Mouse (Mus musculus) embryonic stem cell, embryonic (primary cell): ENCODE measurements around the gene Elp5.

Source experiments
- CTCF ChIA-PET, 4 experiments: fragments of 300-600 bp in 2 of 4; fragments of 350-600 bp in 2 of 4; sonication (Branson Sonifier 250); formaldehyde crosslinking; loops; one replicate each; lab custom pipeline; 2022; ENCODE audit warnings: inconsistent platforms in 2 of 4; lab: Charles Lee
- POLR2A ChIA-PET, 4 experiments: fragments of 300-600 bp in 2 of 4; fragments of 350-600 bp in 2 of 4; sonication (Branson Sonifier 250); formaldehyde crosslinking; loops; one replicate each; lab custom pipeline; 2022; ENCODE audit warnings: antibody characterized with exemption in 4 of 4, inconsistent platforms in 1 of 4; lab: Charles Lee

Gene Elp5

DNA sequence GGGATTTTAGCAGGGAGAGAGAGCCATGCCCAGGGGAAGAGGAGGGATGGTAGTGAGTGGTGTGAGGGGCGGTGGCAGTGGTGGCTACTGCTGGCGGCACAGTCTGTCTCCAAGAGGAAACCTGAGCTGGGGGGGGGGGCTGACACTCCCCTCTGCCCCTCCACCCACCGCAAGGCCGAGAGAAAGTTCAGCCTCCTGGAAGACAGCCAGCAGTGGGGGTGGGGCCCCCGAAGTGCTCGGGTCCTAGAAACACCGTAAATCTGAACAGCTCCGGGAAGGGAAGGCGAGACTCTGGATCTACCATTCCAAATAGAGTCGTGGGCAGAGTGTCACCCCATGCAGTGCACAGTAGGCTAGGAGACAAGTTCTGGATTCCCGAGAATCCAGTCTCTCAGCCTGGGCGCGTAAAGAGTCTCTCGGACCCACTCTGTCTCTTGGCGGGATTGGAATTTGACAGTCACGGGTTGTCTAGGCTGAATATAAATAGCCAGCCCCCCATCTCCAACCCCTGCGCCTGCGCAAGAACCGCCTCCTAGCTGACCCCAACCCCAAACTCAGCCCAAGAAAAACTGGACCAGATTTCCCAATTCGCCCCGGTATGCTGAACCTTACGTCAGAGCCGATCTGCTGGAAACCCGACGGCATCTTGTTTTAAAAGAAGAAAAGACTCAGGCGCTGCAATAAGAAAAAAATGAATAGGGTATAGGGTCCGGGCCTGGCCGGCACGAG lies 34.8 kb downstream of the Elp5 start:
- POLR2A ChIA-PET: interaction anchor here (0.5 to 19.7 kb wide), 54 partner anchors 8 to 391 kb away, joined by 3 to 350 read pairs (median 6); partner anchors contain the start of genes Ctdnep1 (in 3 of the 4), Ybx2 (in 3 of the 4), Cldn7 (in 2 of the 4) and Eif5a (in 2 of the 4)
- CTCF ChIA-PET: interaction anchor here (0.5 to 10.3 kb wide), 26 partner anchors 9 to 564 kb away, joined by 3 to 378 read pairs (median 12); partner anchors contain the start of genes Ybx2 (in 4 of the 4), Slc16a11 (in 2 of the 4), Cldn7 (in 1 of the 4) and Dvl2 (in 1 of the 4)

- ChIA-PET CTCF (interaction anchor here (0.5 to 10.3 kb wide), 15 partner anchors 9 to 1507 kb away, joined by 3 to 378 read pairs (median 4); partner anchors contain the start of genes Ybx2 (in 2 of the 4) and Dvl2 (in 1 of the 4)), POLR2A (interaction anchor here (0.6 to 19.7 kb wide), 36 partner anchors 10 to 380 kb away, joined by 3 to 350 read pairs (median 6); partner anchors contain the start of genes Ctdnep1 (in 3 of the 4), Ybx2 (in 3 of the 4), Cldn7 (in 2 of the 4) and Eif5a (in 2 of the 4))
These were observed 36.1 kb downstream of the Elp5 start for GRCm38 (mm10) chr11:69945997-69946891.

DNA sequence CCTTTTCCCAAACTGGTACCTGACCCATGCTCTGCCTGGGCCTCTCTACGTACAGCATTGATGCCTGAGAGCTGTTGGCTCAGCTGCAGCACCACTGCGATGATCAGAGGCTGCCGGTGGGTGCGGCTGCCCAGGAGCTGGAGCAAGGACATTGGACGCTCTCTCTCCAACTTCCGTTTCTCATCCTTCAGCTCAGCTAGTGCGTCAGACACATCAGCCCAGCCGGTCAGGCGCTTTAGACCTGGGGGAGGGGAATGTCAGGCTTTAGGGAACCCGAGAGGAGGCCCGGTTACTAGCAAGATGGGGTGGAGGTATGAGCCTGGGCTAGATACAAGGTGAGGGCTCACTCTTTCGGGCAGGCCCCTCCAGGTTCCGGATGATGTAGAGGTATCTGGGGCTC lies 37.1 kb downstream of the Elp5 start:
- ChIA-PET POLR2A (interaction anchor here (0.5 to 19.7 kb wide), 22 partner anchors 9 to 313 kb away, joined by 3 to 350 read pairs (median 4); partner anchors contain the start of genes Ybx2 (in 3 of the 4), Ctdnep1 (in 2 of the 4), Eif5a (in 2 of the 4) and Acadvl (in 1 of the 4)), CTCF (interaction anchor here (0.5 to 10.3 kb wide), 9 partner anchors 9 to 399 kb away, joined by 3 to 378 read pairs (median 5); partner anchors contain the start of gene Ybx2 (in 1 of the 4))

DNA sequence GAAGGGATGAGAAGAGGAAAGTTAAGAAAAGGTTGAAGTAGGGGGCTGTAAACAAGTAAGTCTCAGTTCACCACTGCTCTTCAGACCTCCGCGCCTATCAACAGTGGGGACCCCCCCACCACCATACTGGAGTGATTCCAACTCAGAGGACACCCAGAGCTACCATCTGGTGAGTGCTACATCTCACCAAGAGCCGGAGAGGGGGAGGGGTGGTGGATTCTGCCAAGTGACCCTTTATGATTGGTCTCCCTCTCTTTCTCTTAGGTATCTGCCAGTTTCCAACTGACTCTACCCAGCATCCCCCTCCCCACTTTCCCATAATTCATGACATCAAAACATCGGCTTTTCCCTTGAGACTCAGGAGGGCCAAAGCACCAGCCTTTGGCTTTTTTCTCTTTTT lies 41.4 kb downstream of the Elp5 start:
- ChIA-PET POLR2A (interaction anchor here in 1 of 4 experiments (19.7 kb wide), 1 partner anchor 21 kb away, joined by 350 read pairs; the partner anchor contains the start of genes Eif5a and Gps2), CTCF (interaction anchor here in 2 of 4 experiments (0.7 to 11.3 kb wide), 3 partner anchors 8 to 261 kb away, joined by 3 to 378 read pairs (median 3); partner anchors contain the start of gene Slc2a4 (in 1 of the 2))

GRCm38 (mm10) chr11:69939731-69940130 lies 42.6 kb downstream of the Elp5 start:
- CTCF ChIA-PET: interaction anchor here in 3 of 4 experiments (0.6 to 11.3 kb wide), 5 partner anchors 9 to 81 kb away, joined by 3 to 378 read pairs (median 13); partner anchors contain the start of gene Slc2a4 (in 3 of the 3)
- POLR2A ChIA-PET: interaction anchor here in 3 of 4 experiments (0.6 to 19.7 kb wide), 7 partner anchors 7 to 181 kb away, joined by 3 to 350 read pairs (median 93); partner anchors contain the start of genes Slc2a4 (in 3 of the 3), Eif5a (in 2 of the 3), Ctdnep1 (in 1 of the 3) and Gps2 (in 1 of the 3)

DNA sequence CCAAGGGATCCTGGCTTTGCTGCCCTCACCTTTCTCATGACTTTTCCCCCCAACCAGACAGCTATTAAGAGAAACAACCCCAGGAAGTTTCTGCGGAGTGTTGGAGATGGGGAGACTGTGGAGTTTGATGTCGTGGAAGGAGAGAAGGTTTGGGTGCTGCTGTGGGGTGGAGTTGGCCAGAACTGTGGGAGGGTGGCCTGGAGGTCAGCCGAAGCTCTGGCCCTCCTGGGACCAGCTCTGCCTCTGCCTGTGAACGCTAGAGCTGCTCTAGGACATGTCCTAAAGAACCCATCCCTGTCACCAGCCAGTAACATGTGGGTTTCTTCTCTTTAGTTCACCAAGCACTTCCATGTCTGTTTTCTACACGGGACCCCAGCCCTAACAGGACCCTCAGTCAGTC lies 43.1 kb downstream of the Elp5 start:
- CTCF ChIA-PET: interaction anchor here (0.6 to 11.3 kb wide), 6 partner anchors 9 to 82 kb away, joined by 4 to 378 read pairs (median 48); partner anchors contain the start of gene Slc2a4 (in 4 of the 4)
- POLR2A ChIA-PET: interaction anchor here in 3 of 4 experiments (0.6 to 19.7 kb wide), 10 partner anchors 7 to 504 kb away, joined by 3 to 350 read pairs (median 26); partner anchors contain the start of genes Slc2a4 (in 3 of the 3), Eif5a (in 2 of the 3), 2810408A11Rik (in 1 of the 3) and Ctdnep1 (in 1 of the 3)

DNA sequence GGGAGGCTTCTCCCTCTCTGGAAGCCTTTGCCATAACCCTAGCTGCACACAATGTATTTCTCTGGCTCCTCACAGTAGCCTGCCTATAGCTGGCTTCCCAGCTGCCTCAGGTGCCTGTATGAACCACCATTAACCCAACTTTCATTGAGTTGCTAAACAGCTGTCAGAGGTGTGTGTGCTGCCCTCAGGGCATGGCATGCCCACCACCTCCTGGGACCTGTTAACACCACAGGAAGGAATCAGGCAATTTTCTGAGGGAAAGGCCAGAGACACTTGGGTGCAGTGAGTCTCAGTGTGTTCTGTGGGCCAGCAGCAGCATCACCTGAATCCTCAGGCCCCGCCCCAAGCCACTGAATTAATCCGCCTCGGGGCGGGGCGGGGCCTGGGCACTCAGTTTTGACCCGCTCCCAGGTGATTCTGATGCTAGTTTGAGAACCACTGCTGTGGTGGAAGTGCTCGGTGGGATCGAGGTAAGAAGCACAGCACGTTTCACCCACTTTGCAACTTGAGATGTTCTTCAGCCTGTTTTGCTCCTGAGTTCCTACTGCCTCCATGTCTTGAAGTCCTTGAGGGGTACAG lies 43.8 kb downstream of the Elp5 start:
- CTCF ChIA-PET: interaction anchor here (0.6 to 11.3 kb wide), 6 partner anchors 10 to 117 kb away, joined by 4 to 378 read pairs (median 48); partner anchors contain the start of gene Slc2a4 (in 4 of the 4)
- POLR2A ChIA-PET: interaction anchor here in 3 of 4 experiments (0.6 to 19.7 kb wide), 13 partner anchors 8 to 503 kb away, joined by 3 to 350 read pairs (median 5); partner anchors contain the start of genes Slc2a4 (in 3 of the 3), Eif5a (in 2 of the 3), 2810408A11Rik (in 1 of the 3) and Ctdnep1 (in 1 of the 3)

- ChIA-PET POLR2A (interaction anchor here (0.6 to 19.7 kb wide), 22 partner anchors 9 to 152 kb away, joined by 3 to 350 read pairs (median 5); partner anchors contain the start of genes Eif5a (in 3 of the 4), Slc2a4 (in 3 of the 4), 2810408A11Rik (in 2 of the 4) and Neurl4 (in 2 of the 4)), CTCF (interaction anchor here (0.6 to 11.3 kb wide), 7 partner anchors 11 to 117 kb away, joined by 4 to 378 read pairs (median 13); partner anchors contain the start of genes Slc2a4 (in 4 of the 4) and Dvl2 (in 1 of the 4))
These were observed 44.5 kb downstream of the Elp5 start for GRCm38 (mm10) chr11:69937834-69938233.

DNA sequence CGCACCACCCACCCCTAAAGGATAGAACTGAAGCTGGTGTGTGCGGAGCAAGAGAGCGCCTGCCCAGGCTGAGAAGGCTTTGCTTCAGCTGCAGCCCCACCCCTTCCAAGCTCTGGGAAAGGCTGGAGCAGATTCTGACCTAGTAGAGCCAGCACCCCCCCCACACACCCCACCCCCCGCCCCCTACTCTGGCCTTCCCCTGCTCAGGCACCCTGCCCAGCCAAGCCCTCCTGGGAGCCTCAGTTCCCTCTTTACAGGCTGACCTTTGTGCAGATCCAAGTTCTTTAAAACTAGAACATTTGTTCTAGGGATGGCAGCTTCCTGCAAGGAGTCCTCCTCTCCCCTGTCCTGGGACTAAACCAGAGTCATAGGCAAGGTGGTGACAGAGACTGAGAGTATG lies 44.9 kb downstream of the Elp5 start:
- ChIA-PET CTCF (interaction anchor here (0.5 to 11.3 kb wide), 10 partner anchors 9 to 662 kb away, joined by 3 to 378 read pairs (median 5); partner anchors contain the start of genes Slc2a4 (in 4 of the 4) and Dvl2 (in 1 of the 4)), POLR2A (interaction anchor here (0.6 to 19.7 kb wide), 24 partner anchors 9 to 183 kb away, joined by 3 to 350 read pairs (median 5); partner anchors contain the start of genes Eif5a (in 3 of the 4), Slc2a4 (in 3 of the 4), 2810408A11Rik (in 1 of the 4) and Cldn7 (in 1 of the 4))

DNA sequence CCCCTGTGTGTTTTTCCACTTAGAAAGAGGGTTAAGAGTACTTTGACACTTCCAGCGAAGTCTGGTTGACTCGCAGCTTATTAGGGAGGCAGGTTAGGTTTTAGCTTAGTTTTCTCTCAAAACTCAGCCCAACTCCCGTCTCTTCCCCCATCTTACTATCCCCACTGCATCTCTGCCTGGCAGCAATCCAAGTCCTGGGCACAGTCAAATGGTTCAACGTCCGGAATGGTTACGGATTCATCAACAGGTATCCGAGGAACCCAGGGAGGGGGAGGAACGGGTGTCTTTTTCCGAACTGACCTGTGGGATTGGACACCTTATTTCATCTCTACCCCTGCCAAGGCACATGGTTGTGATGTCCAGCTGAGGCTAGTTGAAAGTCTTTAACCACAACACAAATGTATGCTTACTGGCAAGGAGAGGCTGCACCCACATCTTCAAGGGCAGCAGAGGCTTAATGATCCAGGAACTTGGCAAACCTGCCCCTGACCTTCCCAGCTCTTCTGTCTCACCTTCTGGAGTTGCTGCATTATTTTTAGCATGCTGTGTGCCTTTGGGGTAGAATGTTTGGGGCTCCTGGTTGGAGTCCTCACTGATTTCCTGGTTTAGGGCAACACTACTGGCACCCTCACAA lies 45.5 kb downstream of the Elp5 start:
- ChIA-PET CTCF (interaction anchor here (0.5 to 11.3 kb wide), 17 partner anchors 8 to 661 kb away, joined by 3 to 378 read pairs (median 4); partner anchors contain the start of genes Slc2a4 (in 4 of the 4), Cldn7 (in 2 of the 4) and Eif5a (in 1 of the 4)), POLR2A (interaction anchor here (0.5 to 19.7 kb wide), 29 partner anchors 10 to 277 kb away, joined by 3 to 350 read pairs (median 5); partner anchors contain the start of genes Slc2a4 (in 3 of the 4), 2810408A11Rik (in 2 of the 4), Eif5a (in 2 of the 4) and Neurl4 (in 2 of the 4))

DNA sequence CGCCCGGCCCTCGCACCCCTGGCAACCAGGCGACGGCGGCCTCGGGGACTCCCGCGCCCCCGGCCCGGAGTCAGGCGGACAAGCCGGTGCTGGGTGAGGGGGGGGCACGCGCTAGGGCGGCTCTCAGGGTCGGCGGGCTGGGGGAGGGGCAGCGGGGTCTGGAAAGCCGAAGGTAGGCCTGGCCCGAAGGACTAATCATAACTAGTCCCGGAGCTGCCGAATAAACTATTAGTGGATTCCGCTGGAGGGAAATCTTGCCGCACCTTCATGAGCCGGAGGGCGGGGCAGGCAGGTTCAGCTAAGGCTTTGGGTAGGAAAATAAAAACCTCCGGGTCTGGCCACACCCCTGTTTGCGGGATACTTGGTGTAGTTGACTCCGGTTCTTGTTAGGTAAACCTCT lies 46.2 kb downstream of the Elp5 start:
- CTCF ChIA-PET: interaction anchor here (0.6 to 11.3 kb wide), 14 partner anchors 9 to 636 kb away, joined by 3 to 378 read pairs (median 18); partner anchors contain the start of genes Slc2a4 (in 4 of the 4), Cldn7 (in 2 of the 4) and Eif5a (in 1 of the 4)
- POLR2A ChIA-PET: interaction anchor here (0.6 to 19.7 kb wide), 34 partner anchors 9 to 496 kb away, joined by 3 to 350 read pairs (median 6); partner anchors contain the start of genes Eif5a (in 4 of the 4), Slc2a4 (in 3 of the 4), 2810408A11Rik (in 2 of the 4) and Ctdnep1 (in 2 of the 4)

GRCm38 (mm10) chr11:69935137-69935879 lies 47.0 kb downstream of the Elp5 start, which contains the start of gene Ybx2:
TSS of gene Ybx2 (plus strand) at chr11:69935796.
- ChIA-PET CTCF (interaction anchor here (0.7 to 11.3 kb wide), 38 partner anchors 9 to 386 kb away, joined by 3 to 378 read pairs (median 6); partner anchors contain the start of genes Slc2a4 (in 4 of the 4), Cldn7 (in 2 of the 4), Eif5a (in 2 of the 4) and Tmem95 (in 2 of the 4)), POLR2A (interaction anchor here (0.6 to 19.7 kb wide), 45 partner anchors 10 to 304 kb away, joined by 3 to 350 read pairs (median 5); partner anchors contain the start of genes Eif5a (in 4 of the 4), Slc2a4 (in 3 of the 4), Ctdnep1 (in 2 of the 4) and Dvl2 (in 2 of the 4))

GRCm38 (mm10) chr11:69934681-69935080 lies 47.6 kb downstream of the Elp5 start:
- ChIA-PET POLR2A (interaction anchor here (0.7 to 19.7 kb wide), 52 partner anchors 11 to 278 kb away, joined by 3 to 350 read pairs (median 4); partner anchors contain the start of genes Eif5a (in 4 of the 4), Slc2a4 (in 3 of the 4), Ctdnep1 (in 2 of the 4) and Dvl2 (in 2 of the 4)), CTCF (interaction anchor here (0.5 to 11.3 kb wide), 89 partner anchors 9 to 515 kb away, joined by 3 to 378 read pairs (median 5); partner anchors contain the start of genes Slc2a4 (in 4 of the 4), Eif5a (in 3 of the 4), Elp5 (in 3 of the 4) and Slc16a11 (in 3 of the 4))
